Mouse (Mus musculus) adrenal gland, postnatal 4 days (tissue): ENCODE measurements at regions not wholly inside any gene's neighbourhood (a gene's known extent, or its start where the extent isn't known, plus 50 kb on each side); places are given as distances from the start of the nearest gene placed in this dataset.

ENCODE experiments used
- DNase-seq, 2 experiments: peaks; one replicate each; pipeline ENCODE4 v3.0.0; 2021 to 2022; ENCODE audit warnings: low spot score in 2 of 2, mixed read lengths in 2 of 2

DNA sequence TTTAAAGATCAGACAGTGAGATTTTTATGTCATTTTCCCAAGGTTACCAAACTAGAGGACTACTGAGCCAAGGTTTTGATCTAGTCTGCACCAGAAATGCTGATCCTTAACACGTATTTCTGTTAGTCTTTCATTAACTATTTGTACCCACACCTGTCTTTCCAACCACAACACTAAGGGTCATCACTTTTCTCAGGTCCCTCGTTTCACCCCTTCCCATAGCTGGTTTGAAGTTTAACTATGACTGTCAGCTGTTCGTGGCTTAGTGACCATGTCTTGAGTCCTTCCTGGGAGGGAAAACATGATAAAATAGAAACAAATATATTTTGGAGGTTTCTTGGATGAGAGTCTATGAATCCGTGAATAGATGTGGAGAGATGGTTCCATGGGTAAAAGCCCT lies 99.6 kb upstream of the Gm6657 start:
- no peak for DNase-seq

DNA sequence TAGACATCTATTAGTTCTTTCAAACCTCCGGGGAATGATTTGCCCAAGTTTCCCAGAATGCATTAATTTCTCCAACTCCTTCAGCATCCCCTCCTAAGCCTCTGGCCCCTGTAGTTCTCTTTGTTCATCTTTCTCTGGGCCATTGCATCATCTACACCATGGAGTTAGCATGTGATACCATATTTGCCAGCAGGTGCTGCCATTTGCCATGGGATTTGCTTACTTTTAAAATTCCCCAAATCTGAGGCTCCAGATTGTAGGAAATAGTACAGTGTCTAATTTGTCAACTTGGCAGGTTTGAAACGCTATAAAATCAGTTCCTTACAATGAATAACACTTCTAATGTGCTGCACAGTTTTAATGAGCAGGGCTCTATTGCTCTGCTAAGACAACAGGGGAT lies 98.7 kb upstream of the Gm6657 start:
- no peak for DNase-seq

- DNase-seq, result no peak
Observed at GRCm38 (mm10) chr12:78095916-78096315, 98.1 kb upstream of the Gm6657 start.

GRCm38 (mm10) chr12:78097119-78097518 lies 96.9 kb upstream of the Gm6657 start:
- DNase-seq, result no peak

DNA sequence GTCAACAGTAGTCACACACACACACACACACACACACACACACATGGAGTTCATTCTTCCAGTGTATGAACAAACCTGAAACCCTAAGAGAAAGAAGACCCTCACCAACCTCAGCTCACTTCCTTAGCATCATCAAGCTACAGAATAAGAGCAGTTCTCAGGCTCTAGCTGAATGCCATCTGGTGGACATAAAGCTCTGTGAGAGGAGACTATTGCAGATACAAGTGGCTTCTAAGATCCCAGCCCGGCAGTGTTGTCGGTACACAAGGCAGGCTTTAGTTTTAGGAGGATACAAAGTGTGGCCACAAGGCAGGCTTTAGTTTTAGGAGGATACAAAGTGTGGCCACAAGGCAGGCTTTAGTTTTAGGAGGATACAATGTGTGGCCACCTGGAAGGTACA lies 96.3 kb upstream of the Gm6657 start:
- no peak for DNase-seq

- no peak for DNase-seq
Observed at GRCm38 (mm10) chr12:78098765-78099194, 95.3 kb upstream of the Gm6657 start.

DNA sequence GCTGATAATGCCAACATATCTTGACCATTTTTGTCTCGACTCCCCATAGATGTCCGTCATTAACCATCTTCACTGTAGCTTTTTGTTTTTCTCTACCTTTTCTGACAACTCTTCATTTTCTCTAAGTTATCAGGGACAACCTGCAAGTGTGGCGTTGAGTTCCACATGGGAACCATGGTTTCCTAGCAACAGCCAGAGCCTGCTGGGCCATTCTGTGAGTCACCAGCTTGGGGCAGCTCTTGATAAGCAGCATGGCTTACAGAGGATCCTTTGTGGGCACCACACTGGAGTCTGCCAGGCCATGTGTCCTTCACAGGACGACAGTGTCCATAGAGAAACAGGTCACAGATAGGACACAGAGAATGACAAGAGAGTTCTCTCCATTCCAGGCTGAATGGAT lies 94.3 kb upstream of the Gm6657 start:
- no peak for DNase-seq

DNA sequence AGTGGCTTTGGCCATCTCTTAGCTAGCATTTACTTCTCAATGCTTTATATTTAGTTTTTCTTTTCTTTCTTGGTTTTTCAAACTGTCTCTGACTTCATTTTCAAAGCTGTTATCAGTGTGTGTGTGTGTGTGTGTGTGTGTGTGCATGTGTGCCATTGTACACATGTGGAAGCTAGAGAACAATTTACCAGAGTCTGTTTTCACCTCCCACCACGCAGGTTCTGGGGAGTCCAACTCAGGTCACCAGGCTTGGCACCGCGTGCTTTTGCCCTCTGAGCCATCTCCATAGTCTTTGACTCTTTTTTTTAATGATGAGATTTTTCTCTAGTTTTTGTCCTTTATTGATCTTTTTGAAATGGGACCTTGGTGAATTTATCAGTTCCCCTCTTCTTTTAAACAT lies 93.3 kb upstream of the Gm6657 start:
- DNase-seq, result no peak

GRCm38 (mm10) chr12:78109931-78110330 lies 84.1 kb upstream of the Gm6657 start:
- DNase-seq, result no peak

DNA sequence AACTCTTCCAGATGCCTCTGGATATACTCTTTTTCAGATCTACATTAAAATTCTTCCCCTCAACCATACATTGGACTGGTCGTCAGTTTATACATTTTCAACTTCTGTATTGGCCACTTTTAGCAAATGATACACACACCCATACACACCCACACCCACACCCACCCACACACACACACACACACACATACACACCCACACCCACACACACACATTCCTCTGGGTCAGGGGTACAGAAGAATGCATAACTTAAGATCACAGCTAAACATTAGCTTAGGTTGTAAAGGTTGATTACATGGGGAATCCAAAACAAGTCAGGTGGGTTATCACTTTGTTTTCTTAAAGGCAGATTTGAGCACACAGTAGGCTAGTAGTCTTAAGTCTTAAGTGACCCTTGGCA lies 75.9 kb upstream of the Gm6657 start:
- DNase-seq, result no peak

DNA sequence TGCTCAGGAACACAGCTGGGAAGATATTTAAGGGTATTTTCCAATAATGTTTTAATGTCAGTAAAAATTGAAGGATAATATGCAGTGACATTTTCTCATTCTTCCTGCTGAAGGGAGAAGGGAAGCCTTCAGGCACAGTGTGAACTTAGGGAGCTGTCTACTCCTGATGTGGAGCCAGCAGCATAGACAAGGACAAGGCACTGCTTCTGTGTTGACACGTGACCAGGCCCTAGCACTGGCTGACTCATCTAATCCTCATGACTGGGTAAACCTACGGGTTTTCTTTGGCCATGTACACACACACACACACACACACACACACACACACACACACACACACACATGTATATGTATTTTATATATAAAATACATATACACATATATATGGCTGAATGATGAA lies 74.8 kb upstream of the Gm6657 start:
- no peak for DNase-seq

GRCm38 (mm10) chr12:78119855-78120254 lies 74.2 kb upstream of the Gm6657 start:
- DNase-seq, result no peak

- no peak for DNase-seq
Observed at GRCm38 (mm10) chr12:78129130-78129845, 64.8 kb upstream of the Gm6657 start.

GRCm38 (mm10) chr12:78132016-78132797 lies 61.8 kb upstream of the Gm6657 start:
- no peak for DNase-seq

GRCm38 (mm10) chr12:78133341-78133740 lies 60.7 kb upstream of the Gm6657 start:
- no peak for DNase-seq

GRCm38 (mm10) chr12:78133984-78134383 lies 60.1 kb upstream of the Gm6657 start:
- DNase-seq, result no peak

DNA sequence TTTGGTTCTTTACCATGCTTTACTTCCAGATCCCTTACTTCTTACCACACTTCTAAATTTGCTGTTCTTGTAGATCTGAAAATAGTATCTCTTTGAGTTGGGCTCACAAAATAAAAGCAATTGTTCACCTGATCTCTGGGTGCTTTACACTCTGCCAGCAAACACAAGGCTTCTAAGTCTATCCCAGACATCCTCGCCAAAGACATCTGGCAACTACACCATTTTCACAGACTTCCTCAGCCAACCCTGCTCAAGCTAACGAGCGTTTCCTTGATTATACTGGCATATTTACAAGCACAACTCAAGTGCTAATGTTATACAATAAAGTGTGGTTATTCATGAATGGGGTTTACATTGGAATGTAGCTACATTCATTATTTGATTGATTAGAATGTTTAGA lies 56.8 kb upstream of the Gm6657 start:
- DNase-seq, result no peak

GRCm38 (mm10) chr12:78138467-78138866 lies 55.6 kb upstream of the Gm6657 start:
- no peak for DNase-seq
